Mouse (Mus musculus) forebrain, embryonic 11.5 days (tissue): ENCODE results near the gene Grm7. TPM values are rescaled to one million over a fixed set of nuclear protein-coding genes. Genes with fewer than 3 reads are reported as not detected.

Experiments
- ATAC-seq: fragments of 200-750 bp; cut with Nextera tagmentation; replicated peaks from 2 replicates; pipeline ENCODE4 v1.8.0; 2017; ENCODE audit warnings: moderate TSS enrichment; ENCODE audit not compliant: low FRiP score
- DNase-seq: peaks from one replicate; pipeline ENCODE4 v3.0.0-alpha.2; 2017; ENCODE audit warnings: low spot score
- H3K27ac ChIP-seq: fragments of 300-500 bp; sonication (generic); 2 replicates; pipeline ENCODE4 v1.5.1; 2014; ENCODE audit warnings: low read depth, low read length
- H3K27me3 ChIP-seq: fragments of 300-500 bp; sonication (generic); 2 replicates; pipeline ENCODE4 v1.6.1; 2014; ENCODE audit warnings: mild to moderate bottlenecking, low read length, mixed read lengths; ENCODE audit not compliant: control insufficient read depth, insufficient read depth
- H3K36me3 ChIP-seq: fragments of 300-500 bp; sonication (generic); 2 replicates; pipeline ENCODE4 v1.6.1; 2014; ENCODE audit warnings: mild to moderate bottlenecking, low read length, moderate library complexity, mixed read lengths; ENCODE audit not compliant: control insufficient read depth, insufficient read depth
- H3K4me1 ChIP-seq: fragments of 300-500 bp; sonication (generic); replicated peaks from 2 replicates; pipeline ENCODE4 v1.6.1; 2014; ENCODE audit warnings: low read length, mixed read lengths; ENCODE audit not compliant: control insufficient read depth, insufficient read depth
- H3K4me2 ChIP-seq: fragments of 300-500 bp; sonication (generic); 2 replicates; pipeline ENCODE4 v1.6.1; 2014; ENCODE audit warnings: low read depth, mild to moderate bottlenecking, low read length, moderate library complexity, mixed read lengths; ENCODE audit not compliant: severe bottlenecking
- H3K4me3 ChIP-seq: fragments of 300-500 bp; sonication (generic); 2 replicates; pipeline ENCODE4 v1.5.1; 2014; ENCODE audit warnings: low read depth, low read length
- H3K9ac ChIP-seq: fragments of 300-500 bp; sonication (generic); 2 replicates; pipeline ENCODE4 v1.6.1; 2014; ENCODE audit warnings: low read length
- H3K9me3 ChIP-seq: fragments of 300-500 bp; sonication (generic); 2 replicates; pipeline ENCODE4 v1.6.1; 2016; ENCODE audit warnings: low read length, mixed read lengths; ENCODE audit not compliant: control insufficient read depth
- WGBS: fragments of 180-500 bp; shearing (Covaris S2); extraction: QIAGEN DNeasy Blood & Tissue Kit; methylation state at CpG from one replicate; pipeline ENCODE4 v1.1.7; 2014; 5-methylcytosine and 5-hydroxymethylcytosine counted together
- polyA plus RNA-seq: library from polyadenylated mRNA; unstranded; fragments of >200 nt; fragmentation: Nextera tagmentation; extraction: Ambion mirVana; gene quantifications from 2 replicates; pipeline ENCODE4 v1.2.1, GENCODE M21; 2014

Grm7 gene
- polyA plus RNA-seq, 1 experiment from 2014 or later = 0.79 TPM

DNA sequence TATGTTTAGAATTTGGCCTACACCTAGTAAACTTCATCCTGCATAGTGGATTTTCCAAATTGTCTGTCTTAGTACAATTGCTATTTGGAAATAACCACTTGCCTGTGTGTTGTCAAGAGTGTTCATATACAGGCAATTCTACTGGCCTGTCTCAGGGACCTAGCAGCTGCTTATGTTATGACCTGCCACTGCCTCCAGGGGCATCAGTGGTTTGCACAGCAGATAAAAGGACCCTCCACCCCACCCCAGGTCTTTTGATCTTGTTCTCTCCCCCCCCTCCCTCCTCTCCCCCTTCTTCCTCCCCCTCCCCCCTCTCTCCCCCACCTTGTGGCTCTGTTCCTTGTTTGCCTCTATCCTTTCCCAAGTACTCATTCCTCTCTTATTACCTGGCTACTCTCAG is 403.9 kb downstream of the Grm7 start:
- Histone ChIP-seq H3K9ac (no peak overlapping the region), H3K4me3 (no peak overlapping the region), H3K4me1 (no peaks in the 10 kb centered on the region), H3K27ac (no peak overlapping the region), H3K4me2 (no peak overlapping the region), H3K9me3 (no peaks in the 10 kb centered on the region), H3K36me3 (no peaks in the 10 kb centered on the region), H3K27me3 (no peaks in the 10 kb centered on the region)
- DNase-seq (no peak), ATAC-seq (no peak)

DNA sequence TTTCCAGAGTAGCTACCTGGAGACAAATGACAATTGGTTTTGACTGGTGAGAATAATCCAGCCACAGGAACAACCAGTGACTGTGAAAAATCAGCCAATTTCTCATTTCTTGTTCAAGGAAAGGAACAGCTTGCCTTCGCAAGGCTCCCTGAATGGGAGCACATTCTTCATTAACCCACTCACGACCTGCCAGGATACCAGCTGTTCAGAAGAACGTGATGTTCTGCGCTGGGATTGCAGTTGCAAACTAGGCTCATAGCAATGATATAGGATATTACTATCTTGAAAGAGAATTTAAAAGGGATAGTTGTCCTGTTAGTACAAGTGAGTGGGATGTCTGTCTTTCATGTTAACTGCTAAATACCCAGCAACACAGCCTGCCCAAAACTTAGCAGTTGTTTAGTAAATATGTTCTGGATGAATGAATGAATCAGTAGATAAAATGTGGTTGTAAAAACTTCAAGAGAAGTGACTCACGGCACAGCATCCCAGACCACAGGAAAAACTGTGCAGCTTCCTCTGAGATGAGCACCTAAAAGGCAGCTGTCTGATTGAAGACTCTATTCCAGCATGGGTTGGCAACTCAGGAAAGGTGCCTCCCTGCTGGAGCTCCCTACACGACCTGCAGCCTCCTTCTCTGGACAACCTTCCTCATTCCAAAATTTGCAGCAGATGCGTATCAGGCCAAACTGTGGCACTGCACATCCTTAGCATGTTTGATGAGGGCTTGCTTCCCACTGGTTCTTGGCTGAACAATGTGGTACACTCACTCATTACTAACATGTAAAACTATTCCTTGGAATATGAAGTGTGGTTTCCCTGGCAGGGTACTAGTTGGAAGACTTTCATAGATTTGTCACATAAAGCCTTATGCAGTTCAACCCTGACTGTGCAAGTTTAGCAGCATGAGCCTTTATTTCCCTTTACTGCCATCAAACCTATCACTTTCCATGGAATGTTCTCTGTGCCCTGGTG is 408.9 kb downstream of the Grm7 start:
- no peak for DNase-seq
- H3K36me3 ChIP-seq = no peaks in the 10 kb centered on the region
- ATAC-seq = no peak
- no peak overlapping the region for H3K4me2 ChIP-seq
- no peak overlapping the region for H3K9ac ChIP-seq
- no peaks in the 10 kb centered on the region for H3K27me3 ChIP-seq
- no peak overlapping the region for H3K4me3 ChIP-seq
- no peaks in the 10 kb centered on the region for H3K4me1 ChIP-seq
- no peak overlapping the region for H3K27ac ChIP-seq
- WGBS = 79% methylated on average over 7 of the region's 7 CpGs
- H3K9me3 ChIP-seq = no peaks in the 10 kb centered on the region

DNA sequence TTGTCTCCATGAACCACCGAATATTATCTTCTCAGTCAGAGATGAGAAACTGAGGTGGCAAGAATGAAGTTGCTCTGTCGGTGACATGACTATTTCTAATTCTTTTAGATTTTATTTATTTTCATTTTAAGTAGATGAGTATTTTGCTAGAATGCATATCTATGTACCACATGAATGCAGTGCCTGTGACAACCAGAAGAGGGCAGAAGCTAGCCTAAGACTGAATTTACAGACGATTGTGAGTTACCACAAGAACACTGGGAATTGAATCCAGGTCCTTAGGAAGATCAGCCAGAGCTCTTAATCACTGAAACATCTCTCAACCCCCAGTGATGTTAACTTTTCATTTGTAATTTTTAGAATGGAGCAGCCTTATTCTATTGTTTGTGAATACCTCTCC is 412.4 kb downstream of the Grm7 start:
- 91% methylated on average over 3 of the region's 3 CpGs for WGBS
- no peaks in the 10 kb centered on the region for H3K36me3 ChIP-seq
- DNase-seq = no peak

DNA sequence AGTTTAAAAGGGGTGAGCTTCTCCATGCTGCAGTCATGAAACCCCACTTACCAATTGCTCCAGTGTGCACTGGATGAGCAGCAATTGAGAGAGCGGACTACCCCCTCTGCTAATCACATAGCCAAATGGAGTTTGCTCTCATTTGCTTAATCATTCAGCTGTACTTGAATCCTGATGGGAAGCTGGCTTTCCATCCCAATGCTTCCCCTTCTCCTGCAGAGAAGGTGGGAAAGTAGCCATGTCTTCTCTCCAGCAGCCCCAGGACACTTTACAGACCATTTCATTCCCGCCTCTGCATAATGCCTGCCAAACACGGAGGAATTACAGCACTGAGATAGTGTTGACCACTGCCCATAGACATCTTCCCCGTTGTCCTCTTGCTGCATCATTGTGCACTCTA is 414.6 kb downstream of the Grm7 start:
- no peak overlapping the region for H3K27ac ChIP-seq
- no peak for DNase-seq
- H3K4me1 ChIP-seq = no peaks in the 10 kb centered on the region
- H3K27me3 ChIP-seq = no peaks in the 10 kb centered on the region
- no peaks in the 10 kb centered on the region for H3K36me3 ChIP-seq
- 80% methylated on average over 4 of the region's 4 CpGs for WGBS
- no peak for ATAC-seq
- H3K4me2 ChIP-seq = no peak overlapping the region
- no peaks in the 10 kb centered on the region for H3K9me3 ChIP-seq
- no peak overlapping the region for H3K4me3 ChIP-seq
- H3K9ac ChIP-seq = no peak overlapping the region

More for the DNA sequence above, 412.4 kb downstream of the Grm7 start:
- ATAC-seq = no peak
- H3K9ac ChIP-seq = no peak overlapping the region
- H3K4me1 ChIP-seq = no peaks in the 10 kb centered on the region
- no peaks in the 10 kb centered on the region for H3K27me3 ChIP-seq
- no peak overlapping the region for H3K27ac ChIP-seq
- no peaks in the 10 kb centered on the region for H3K9me3 ChIP-seq
- no peak overlapping the region for H3K4me3 ChIP-seq
- H3K4me2 ChIP-seq = no peak overlapping the region

DNA sequence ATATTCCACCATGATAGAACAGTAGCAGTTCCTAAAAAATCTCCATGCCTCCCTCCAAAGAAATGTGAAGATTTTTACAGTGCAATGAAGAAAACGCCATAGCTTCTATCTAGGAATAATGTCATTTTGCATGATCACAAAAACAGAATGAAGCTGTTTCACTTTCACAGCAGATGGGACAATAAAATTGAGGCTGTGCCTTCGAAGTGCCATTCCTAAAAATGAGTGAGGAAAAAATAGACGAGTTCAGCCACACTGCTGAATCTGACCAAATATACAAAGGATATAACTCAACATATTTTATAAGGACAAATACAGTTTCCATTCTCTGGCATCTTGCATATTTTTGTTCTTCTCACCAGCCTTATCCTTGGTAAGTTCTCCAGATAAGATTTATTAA is 439.2 kb downstream of the Grm7 start:
- no peak for DNase-seq
- Histone ChIP-seq H3K36me3 (no peaks in the 10 kb centered on the region), H3K27me3 (no peaks in the 10 kb centered on the region), H3K4me2 (no peak overlapping the region), H3K4me3 (no peak overlapping the region), H3K27ac (no peak overlapping the region), H3K9me3 (no peaks in the 10 kb centered on the region), H3K4me1 (no peaks in the 10 kb centered on the region), H3K9ac (no peak overlapping the region)
- WGBS = 84% methylated on average over 3 of the region's 3 CpGs
- no peak for ATAC-seq

DNA sequence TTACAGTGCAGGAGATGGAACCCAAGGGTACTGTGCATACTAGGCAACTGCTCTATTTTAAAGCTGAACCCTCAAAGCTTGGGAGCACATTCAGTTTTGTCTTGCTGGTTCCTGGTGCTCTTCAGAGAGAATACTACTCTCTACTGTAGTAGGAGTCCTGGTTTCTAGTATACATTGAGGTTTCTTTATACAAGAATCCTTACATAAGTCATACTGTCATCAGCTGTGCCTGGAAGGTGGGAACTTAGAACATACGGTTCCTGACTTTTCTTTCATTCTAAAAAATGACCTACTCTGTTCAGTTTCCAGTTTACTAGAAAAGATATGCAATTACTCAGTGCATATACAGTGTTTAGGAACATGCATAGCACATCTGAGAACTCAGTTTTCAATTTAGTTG is 449.4 kb downstream of the Grm7 start:
- WGBS = 83% methylated on average over 1 of the region's 1 CpGs
- no peaks in the 10 kb centered on the region for H3K4me1 ChIP-seq
- no peaks in the 10 kb centered on the region for H3K36me3 ChIP-seq
- H3K9me3 ChIP-seq = no peaks in the 10 kb centered on the region
- DNase-seq (no peak), ATAC-seq (no peak)
- no peak overlapping the region for H3K4me3 ChIP-seq
- H3K4me2 ChIP-seq = no peak overlapping the region
- no peak overlapping the region for H3K9ac ChIP-seq
- no peaks in the 10 kb centered on the region for H3K27me3 ChIP-seq
- H3K27ac ChIP-seq = no peak overlapping the region

DNA sequence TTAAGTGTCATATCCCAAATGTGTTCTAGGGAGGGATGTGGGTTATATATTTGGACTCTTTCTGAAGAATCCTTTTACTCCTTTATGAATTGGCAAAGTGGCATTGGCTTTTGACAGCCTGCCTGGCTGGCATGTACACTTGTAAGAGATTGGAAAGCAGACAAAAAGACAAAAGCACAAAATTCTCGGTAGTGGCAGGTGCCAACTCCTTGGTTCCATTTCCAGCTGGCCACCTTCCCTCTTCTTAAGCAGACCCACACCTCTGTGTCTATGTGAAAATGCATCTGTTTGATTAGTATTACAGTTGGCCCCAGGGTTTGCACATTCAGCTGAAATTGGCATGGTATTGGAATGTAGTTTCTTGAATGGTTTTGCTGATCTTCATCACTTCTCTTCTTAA is 460.1 kb downstream of the Grm7 start:
- no peak overlapping the region for H3K4me3 ChIP-seq
- no peaks in the 10 kb centered on the region for H3K4me1 ChIP-seq
- no peak overlapping the region for H3K9ac ChIP-seq
- no peaks in the 10 kb centered on the region for H3K36me3 ChIP-seq
- no peaks in the 10 kb centered on the region for H3K9me3 ChIP-seq
- no peaks in the 10 kb centered on the region for H3K27me3 ChIP-seq
- H3K27ac ChIP-seq = no peak overlapping the region
- no peak for DNase-seq
- H3K4me2 ChIP-seq = no peak overlapping the region
- WGBS = 76% methylated on average over 1 of the region's 1 CpGs
- no peak for ATAC-seq

DNA sequence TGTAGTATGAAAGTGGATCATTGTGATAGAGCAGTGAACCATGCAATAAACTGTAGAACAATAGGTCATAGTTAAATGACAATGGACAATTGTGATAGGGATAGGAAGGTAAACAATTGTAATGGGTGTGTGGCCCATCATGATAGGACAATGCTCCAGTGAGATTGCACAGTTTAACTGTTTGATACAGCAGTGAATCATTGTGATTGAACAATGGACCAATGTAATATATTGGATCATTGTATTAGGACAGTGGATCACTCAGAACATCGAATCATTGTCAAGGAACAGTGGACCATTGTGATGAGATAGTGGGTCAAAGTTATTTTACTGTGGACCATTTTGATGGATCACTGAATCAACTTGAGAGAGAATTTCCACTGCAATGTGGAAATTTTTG is 515.7 kb downstream of the Grm7 start:
- Histone ChIP-seq H3K4me3 (no peak overlapping the region), H3K9ac (no peak overlapping the region), H3K27me3 (no peaks in the 10 kb centered on the region), H3K36me3 (no peaks in the 10 kb centered on the region), H3K27ac (no peak overlapping the region), H3K9me3 (no peaks in the 10 kb centered on the region), H3K4me2 (no peak overlapping the region), H3K4me1 (no peaks in the 10 kb centered on the region)
- ATAC-seq (no peak), DNase-seq (no peak)
- 76% methylated on average over 1 of the region's 1 CpGs for WGBS

DNA sequence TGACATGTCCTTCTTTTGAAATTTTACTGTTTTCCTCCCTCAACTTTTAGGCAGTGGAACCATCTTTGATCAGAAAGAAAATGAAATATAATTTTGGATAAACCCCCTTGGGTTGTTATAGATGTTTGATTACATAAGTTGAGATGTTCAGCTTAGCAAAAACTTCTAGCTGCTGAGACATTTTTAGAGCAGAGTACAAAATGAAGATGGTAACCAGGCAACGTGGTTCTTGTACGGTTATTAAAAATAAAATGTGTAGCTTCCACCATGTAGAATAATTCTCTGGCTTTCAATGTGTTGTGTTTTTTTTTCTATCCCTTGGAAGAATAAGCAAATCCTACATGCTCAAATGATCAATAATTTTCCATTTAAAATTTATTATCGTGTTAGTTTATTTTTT is 550.0 kb downstream of the Grm7 start:
- 96% methylated on average over 3 of the region's 3 CpGs for WGBS
- H3K4me3 ChIP-seq = no peak overlapping the region
- H3K36me3 ChIP-seq = no peaks in the 10 kb centered on the region
- no peak overlapping the region for H3K9ac ChIP-seq
- no peak overlapping the region for H3K27ac ChIP-seq
- no peaks in the 10 kb centered on the region for H3K27me3 ChIP-seq
- H3K9me3 ChIP-seq = no peaks in the 10 kb centered on the region
- DNase-seq (no peak), ATAC-seq (no peak)
- H3K4me2 ChIP-seq = no peak overlapping the region
- no peaks in the 10 kb centered on the region for H3K4me1 ChIP-seq
